Mouse (Mus musculus) forebrain, embryonic 12.5 days (tissue): Measurements from ENCODE around the gene Ushbp1. TPM values are rescaled to one million over a fixed set of nuclear protein-coding genes. Genes with fewer than 3 reads are reported as not detected.

Source experiments
- ATAC-seq: fragments of 200-750 bp; cut with Nextera tagmentation; 2 replicates; pipeline ENCODE4 v1.8.0; 2017; ENCODE audit warnings: moderate TSS enrichment; ENCODE audit not compliant: low FRiP score
- H3K27ac ChIP-seq: fragments of 300-500 bp; sonication (generic); 2 replicates; pipeline ENCODE4 v1.5.1; 2016; ENCODE audit warnings: mild to moderate bottlenecking
- H3K27me3 ChIP-seq: fragments of 300-500 bp; sonication (generic); 2 replicates; pipeline ENCODE4 v1.6.1; 2016; ENCODE audit warnings: mild to moderate bottlenecking
- H3K36me3 ChIP-seq: fragments of 300-500 bp; sonication (generic); replicated peaks from 2 replicates; pipeline ENCODE4 v1.6.1; 2016; ENCODE audit warnings: mild to moderate bottlenecking
- H3K4me1 ChIP-seq: fragments of 300-500 bp; sonication (generic); 2 replicates; pipeline ENCODE4 v1.6.1; 2016
- H3K4me2 ChIP-seq: fragments of 300-500 bp; sonication (generic); 2 replicates; pipeline ENCODE4 v1.6.1; 2016; ENCODE audit warnings: mild to moderate bottlenecking, moderate library complexity
- H3K4me3 ChIP-seq: fragments of 300-500 bp; sonication (generic); replicated peaks from 2 replicates; pipeline ENCODE4 v1.5.1; 2016; ENCODE audit warnings: mild to moderate bottlenecking
- H3K9ac ChIP-seq: fragments of 300-500 bp; sonication (generic); 2 replicates; pipeline ENCODE4 v1.6.1; 2016; ENCODE audit warnings: mild to moderate bottlenecking
- H3K9me3 ChIP-seq: fragments of 300-500 bp; sonication (generic); 2 replicates; pipeline ENCODE4 v1.6.1; 2016
- WGBS: fragments of 180-500 bp; shearing (Covaris S2); methylation state at CpG from one replicate; pipeline ENCODE4 v1.1.7; 2016; 5-methylcytosine and 5-hydroxymethylcytosine counted together
- polyA plus RNA-seq: library from polyadenylated mRNA; unstranded; fragments of >200 nt; fragmentation: Nextera tagmentation; extraction: Ambion mirVana; gene quantifications from 2 replicates; pipeline ENCODE4 v1.2.1, GENCODE M21; 2016

Ushbp1 gene
- polyA plus RNA-seq, 1 experiment from 2014 or later: 4.6 TPM

DNA sequence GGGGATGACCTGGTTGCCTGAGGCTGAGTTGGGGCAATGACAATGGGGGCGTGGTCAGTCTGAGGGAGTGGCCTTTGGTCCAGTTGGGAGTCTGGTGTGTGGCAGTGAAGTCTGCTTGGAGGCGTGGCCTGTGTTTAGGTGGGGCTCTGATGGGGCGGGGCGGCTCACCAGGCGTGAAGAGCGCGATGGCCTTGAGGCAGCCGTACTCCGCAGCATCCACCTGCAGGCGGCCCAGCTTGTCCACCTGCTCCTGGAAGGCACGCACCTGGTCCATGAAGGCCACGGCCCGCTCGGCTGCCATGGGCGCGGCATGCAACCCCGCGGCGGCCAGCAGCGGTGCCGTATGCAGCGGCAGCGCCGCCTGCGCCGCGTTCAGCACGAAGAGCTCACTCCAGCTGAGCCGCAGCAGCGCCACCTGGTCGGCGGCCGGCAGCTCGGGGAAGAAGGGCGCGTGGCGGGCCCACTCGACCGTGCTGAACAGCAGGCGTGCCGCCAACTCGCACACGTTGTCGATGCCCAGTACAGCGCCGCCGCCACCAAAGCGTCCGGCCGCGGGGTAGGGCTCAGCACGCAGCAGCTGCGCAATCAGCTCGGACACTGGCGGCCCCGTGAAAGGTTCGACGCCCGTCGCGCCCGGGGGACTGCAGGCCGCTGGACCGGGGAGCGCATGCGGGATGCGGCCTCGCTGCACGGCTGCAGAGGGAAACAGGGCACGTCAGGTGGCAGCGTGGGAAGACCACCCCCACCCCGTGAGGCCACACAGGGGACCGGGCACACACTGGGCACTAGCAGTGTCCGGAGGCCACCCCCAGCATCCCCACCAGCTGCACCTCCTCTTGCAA lies 19.8 kb downstream of the Ushbp1 start:
- Histone ChIP-seq H3K4me2 (peak overlapping the region; percentile 60), H3K27ac (peak overlapping the region; percentile 65), H3K9me3 (no peaks in the 10 kb centered on the region), H3K27me3 (peaks cover 30% of the 10 kb centered on the region), H3K4me1 (peaks cover 49% of the 10 kb centered on the region), H3K4me3 (peak overlapping the region; percentile 36), H3K36me3 (peaks cover 21% of the 10 kb centered on the region), H3K9ac (peak overlapping the region; percentile 49)
- WGBS: 3% methylated on average over 74 of the region's 74 CpGs
- ATAC-seq: peak; percentile 7; the same call in 1 of the 2 replicates

DNA sequence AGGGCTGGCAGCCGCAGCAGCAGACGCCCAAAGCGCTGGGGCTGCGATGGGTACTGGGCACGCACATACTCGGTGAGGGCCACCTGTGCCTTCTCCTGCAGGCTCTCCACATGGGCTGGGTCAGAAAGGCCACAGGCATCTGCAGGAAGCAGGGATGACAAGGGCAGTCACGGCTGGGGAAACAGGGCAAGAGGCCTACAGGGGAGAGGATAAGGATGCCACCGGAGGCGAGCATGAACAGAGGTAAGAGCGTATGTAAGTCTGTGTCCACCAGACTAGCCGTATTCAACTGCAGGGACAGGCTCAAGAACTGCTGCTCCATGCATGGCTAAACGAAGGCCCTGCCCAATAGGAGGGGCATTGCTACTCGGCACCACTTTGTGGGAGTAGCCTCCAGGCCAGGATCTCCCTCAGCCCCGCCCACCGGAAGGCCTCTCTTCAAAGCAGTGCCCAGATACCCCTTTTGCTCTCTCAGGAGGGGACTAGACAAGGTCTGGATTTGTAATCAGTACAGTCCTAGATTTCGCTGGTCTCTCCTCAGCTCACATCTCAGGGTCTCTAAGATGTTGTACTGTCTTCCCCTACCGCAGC lies 20.9 kb downstream of the Ushbp1 start:
- peak overlapping the region; percentile 5; the same call in 1 of the 2 replicates for H3K27ac ChIP-seq
- peak overlapping the region; percentile 25; the same call in 1 of the 2 replicates for H3K9ac ChIP-seq
- WGBS: 78% methylated on average over 17 of the region's 17 CpGs
- no peak for ATAC-seq
- H3K36me3 ChIP-seq: peaks cover 24% of the 10 kb centered on the region
- H3K4me1 ChIP-seq: peaks cover 42% of the 10 kb centered on the region
- H3K4me3 ChIP-seq: no peak overlapping the region
- peaks cover 26% of the 10 kb centered on the region for H3K27me3 ChIP-seq
- no peaks in the 10 kb centered on the region for H3K9me3 ChIP-seq
- H3K4me2 ChIP-seq: no peak overlapping the region

DNA sequence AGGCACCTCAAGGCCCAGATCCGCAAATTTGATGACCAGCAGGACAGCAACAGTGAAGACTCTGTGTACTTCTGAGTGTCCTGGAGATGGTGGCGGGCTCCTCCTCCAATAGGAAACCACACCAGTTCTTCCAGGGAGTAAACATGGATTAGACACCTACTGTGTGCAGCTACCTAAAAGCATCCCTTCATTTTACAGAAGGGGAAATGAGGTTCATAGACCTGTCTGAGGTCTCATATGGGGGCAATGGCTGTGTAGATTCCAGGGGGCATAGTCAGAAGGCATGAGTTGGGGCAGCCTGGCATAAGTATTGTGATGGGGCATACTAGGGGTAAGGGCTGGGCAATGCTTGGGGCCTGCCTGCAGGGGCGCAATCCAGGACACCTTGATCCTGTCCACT lies 22.6 kb downstream of the Ushbp1 start:
- WGBS: 86% methylated on average over 3 of the region's 3 CpGs

GRCm38 (mm10) chr8:71372427-71372826 lies 23.2 kb downstream of the Ushbp1 start:
- H3K4me3 ChIP-seq: no peak overlapping the region
- no peak overlapping the region for H3K27ac ChIP-seq

More for the DNA sequence above, 22.6 kb downstream of the Ushbp1 start:
- Histone ChIP-seq H3K4me2 (no peak overlapping the region), H3K36me3 (peaks cover 34% of the 10 kb centered on the region), H3K27ac (no peak overlapping the region), H3K4me1 (peaks cover 31% of the 10 kb centered on the region), H3K9me3 (no peaks in the 10 kb centered on the region), H3K27me3 (peaks cover 18% of the 10 kb centered on the region), H3K9ac (no peak overlapping the region), H3K4me3 (no peak overlapping the region)
- ATAC-seq: no peak

GRCm38 (mm10) chr8:71371236-71371848 lies 24.3 kb downstream of the Ushbp1 start, which contains the start of gene Ocel1:
Ocel1 (plus strand) TSS chr8:71371298.
- peak within 1 kb of the TSS; percentile 71 for H3K4me3 ChIP-seq
- H3K27ac ChIP-seq: peak within 1 kb of the TSS; percentile 74
- ATAC-seq: peak; percentile 87
- peaks cover 2% of the 10 kb centered on the region; the same call in 1 of the 2 replicates for H3K27me3 ChIP-seq
- H3K4me1 ChIP-seq: peaks cover 32% of the 10 kb centered on the region
- under 1% methylated on average over 66 of the region's 68 CpGs for WGBS
- H3K36me3 ChIP-seq: peaks cover 28% of the 10 kb centered on the region
- no peaks in the 10 kb centered on the region for H3K9me3 ChIP-seq
- H3K4me2 ChIP-seq: peak within 1 kb of the TSS; percentile 47
- H3K9ac ChIP-seq: peak within 1 kb of the TSS; percentile 48

More at GRCm38 (mm10) chr8:71372427-71372826, 23.2 kb downstream of the Ushbp1 start:
- H3K4me2 ChIP-seq: no peak overlapping the region
- H3K36me3 ChIP-seq: peaks cover 29% of the 10 kb centered on the region
- ATAC-seq: no peak
- 86% methylated on average over 12 of the region's 12 CpGs for WGBS
- peaks cover 12% of the 10 kb centered on the region; the same call in 1 of the 2 replicates for H3K27me3 ChIP-seq
- peaks cover 36% of the 10 kb centered on the region for H3K4me1 ChIP-seq
- no peak overlapping the region for H3K9ac ChIP-seq
- no peaks in the 10 kb centered on the region for H3K9me3 ChIP-seq

- peaks cover 28% of the 10 kb centered on the region for H3K36me3 ChIP-seq
Measured at GRCm38 (mm10) chr8:71370711-71371235, 24.8 kb downstream of the Ushbp1 start.

DNA sequence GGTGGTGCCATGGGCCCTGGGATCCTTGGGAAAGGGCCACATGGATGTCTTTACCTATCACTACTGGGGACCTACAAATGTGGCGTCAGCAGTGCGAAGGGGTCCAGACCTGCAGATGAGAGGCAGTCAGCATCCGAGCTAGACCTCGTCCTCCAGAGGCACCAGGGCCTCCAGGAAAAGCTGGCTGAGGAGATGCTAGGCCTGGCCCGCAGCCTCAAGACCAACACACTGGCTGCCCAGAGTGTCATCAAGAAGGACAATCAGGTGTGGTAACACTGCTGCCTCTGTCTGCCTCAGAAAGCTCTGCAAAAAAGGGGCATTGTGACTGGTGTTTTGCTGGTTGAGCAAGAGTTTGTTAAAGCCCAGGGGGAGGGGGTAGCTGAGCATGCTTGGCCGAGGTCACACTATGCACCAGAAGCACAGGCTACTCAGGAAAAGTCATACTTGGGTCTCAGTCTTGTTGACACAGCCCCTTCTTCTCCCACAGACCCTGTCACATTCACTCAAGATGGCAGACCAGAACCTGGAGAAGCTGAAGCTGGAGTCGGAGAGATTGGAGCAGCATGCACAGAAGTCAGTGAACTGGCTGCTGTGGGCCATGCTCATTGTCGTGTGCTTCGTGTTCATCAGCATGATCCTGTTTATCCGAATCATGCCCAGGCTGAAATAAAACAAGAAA lies 26.4 kb downstream of the Ushbp1 start:
- H3K4me2 ChIP-seq: no peak overlapping the region
- no peak overlapping the region for H3K9ac ChIP-seq
- 94% methylated on average over 10 of the region's 10 CpGs for WGBS
- H3K36me3 ChIP-seq: peaks cover 21% of the 10 kb centered on the region
- no peak overlapping the region for H3K4me3 ChIP-seq
- H3K27ac ChIP-seq: no peak overlapping the region
- no peaks in the 10 kb centered on the region for H3K9me3 ChIP-seq
- H3K27me3 ChIP-seq: no peaks in the 10 kb centered on the region
- no peak for ATAC-seq
- H3K4me1 ChIP-seq: peaks cover 24% of the 10 kb centered on the region

More at GRCm38 (mm10) chr8:71370711-71371235, 24.8 kb downstream of the Ushbp1 start:
- Histone ChIP-seq H3K27ac (no peak overlapping the region), H3K4me1 (peaks cover 30% of the 10 kb centered on the region), H3K4me3 (peak overlapping the region; percentile 71), H3K27me3 (no peaks in the 10 kb centered on the region), H3K9me3 (no peaks in the 10 kb centered on the region), H3K4me2 (peak overlapping the region; percentile 47), H3K9ac (no peak overlapping the region)
- 29% methylated on average over 5 of the region's 5 CpGs for WGBS
- no peak for ATAC-seq

- Histone ChIP-seq H3K9me3 (no peaks in the 10 kb centered on the region), H3K4me2 (peak overlapping the region; percentile 73; the same call in 1 of the 2 replicates), H3K9ac (no peak overlapping the region), H3K4me1 (peaks cover 24% of the 10 kb centered on the region), H3K4me3 (no peak overlapping the region), H3K36me3 (peaks cover 17% of the 10 kb centered on the region), H3K27ac (0 out of 2 replicates have a peak overlapping the region, but pooled peaks have one; percentile 84), H3K27me3 (no peaks in the 10 kb centered on the region)
- ATAC-seq: no peak
Measured at GRCm38 (mm10) chr8:71368366-71368765, 27.2 kb downstream of the Ushbp1 start.

- Histone ChIP-seq H3K4me3 (peak overlapping the region; percentile 52), H3K27me3 (no peaks in the 10 kb centered on the region), H3K9ac (peak overlapping the region; percentile 49), H3K9me3 (no peaks in the 10 kb centered on the region), H3K36me3 (peaks cover 13% of the 10 kb centered on the region), H3K4me2 (peak overlapping the region; percentile 73), H3K4me1 (peaks cover 24% of the 10 kb centered on the region), H3K27ac (peak overlapping the region; percentile 84)
- ATAC-seq: 0 out of 2 replicates have a peak, but pooled peaks have one; percentile 1
- 59% methylated on average over 17 of the region's 17 CpGs for WGBS
Measured at GRCm38 (mm10) chr8:71367529-71368176, 27.9 kb downstream of the Ushbp1 start.

DNA sequence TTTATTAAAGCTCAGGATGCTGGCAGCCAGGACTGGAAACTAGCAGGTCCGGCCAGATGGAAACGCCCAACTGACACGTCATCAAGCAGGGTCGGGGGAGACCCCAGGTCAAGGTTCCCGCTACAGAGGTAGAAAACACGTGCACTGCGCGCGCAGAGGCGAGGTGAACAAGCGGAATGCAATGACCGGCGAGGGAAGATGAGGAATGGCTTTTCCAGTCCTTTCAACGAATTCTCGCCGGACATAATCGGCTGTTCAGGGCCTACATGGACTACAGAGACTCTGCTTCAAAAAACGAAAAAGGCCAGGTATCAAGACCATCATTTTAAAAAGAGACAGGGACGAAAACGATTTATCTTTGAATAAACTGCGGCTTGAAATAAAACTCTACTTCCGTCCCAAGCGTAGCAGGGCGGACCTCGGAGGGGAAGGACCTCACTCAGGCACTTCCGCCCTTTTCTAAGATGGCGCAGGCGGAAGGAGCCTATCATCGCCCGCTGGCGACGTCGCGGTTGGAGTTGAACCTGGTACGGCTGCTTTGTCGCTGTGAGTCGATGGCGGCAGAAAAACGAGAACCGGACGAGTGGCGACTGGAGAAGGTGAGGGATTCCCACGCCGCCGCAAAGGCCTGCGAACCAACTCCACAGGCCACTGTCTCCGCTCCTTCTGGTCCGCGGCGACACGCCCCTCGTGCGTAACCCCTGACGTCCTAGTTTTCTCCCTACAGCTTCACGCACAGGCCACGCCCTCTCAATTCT lies 28.7 kb downstream of the Ushbp1 start, which contains the start of gene Use1:
TSS of gene Use1 (plus strand) at position 78 of the 758 bp plus-strand sequence.
- Histone ChIP-seq H3K36me3 (peaks cover 13% of the 10 kb centered on the region), H3K9me3 (no peaks in the 10 kb centered on the region), H3K9ac (peak within 1 kb of the TSS; percentile 49), H3K4me2 (peak within 1 kb of the TSS; percentile 73), H3K27me3 (no peaks in the 10 kb centered on the region), H3K4me3 (peak within 1 kb of the TSS; percentile 52), H3K4me1 (peaks cover 24% of the 10 kb centered on the region), H3K27ac (peak within 1 kb of the TSS; percentile 84)
- WGBS: under 1% methylated on average over 56 of the region's 56 CpGs
- ATAC-seq: peak; percentile 81
